Mouse (Mus musculus): ENCODE data around the gene Esp36. TPM values are rescaled to one million over a fixed set of nuclear protein-coding genes. Genes with fewer than 3 reads are reported as not detected.
"Not testable (repeated sequence)": the region's sequence is repeated elsewhere in the genome, so short reads cannot be mapped to it uniquely, and the experiment has no call there.

Esp36 gene
- not detected in 2 replicates for polyA plus RNA-seq (2015; fragmentation: Nextera tagmentation; extraction: Ambion mirVana)

DNA sequence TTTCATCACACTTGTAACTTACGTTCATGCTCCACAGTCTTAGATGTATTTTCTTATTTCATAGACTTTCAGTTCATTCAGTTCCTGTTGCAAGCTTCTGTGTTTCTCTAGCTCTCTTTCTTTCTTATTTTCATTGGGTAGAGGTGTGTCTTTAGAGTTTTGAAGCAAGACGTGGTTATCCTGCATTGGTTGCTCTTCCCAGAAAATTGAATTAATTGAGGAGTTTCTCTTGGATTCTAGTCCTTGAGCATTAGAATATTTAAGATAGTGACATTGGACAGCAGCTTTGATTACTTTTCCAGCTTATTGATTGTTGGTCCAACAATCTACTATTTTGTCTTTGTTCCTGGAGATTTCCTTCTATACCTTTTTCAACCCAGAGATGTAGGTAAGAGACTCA, at the start of gene Esp36:
Gene Esp36 (minus strand): TSS at position 101 of the 400 bp plus-strand sequence.
- WGBS: 67% methylated on average over 2 of the region's 2 CpGs
- Histone ChIP-seq H3K9me3 (ENCODE audit: control insufficient read depth, low read length) (no peaks in the 10 kb centered on the region), H3K27ac (ENCODE audit: low read length) (no peak within 1 kb of the TSS), H3K4me3 (ENCODE audit: low read length) (no peak within 1 kb of the TSS), H3K36me3 (ENCODE audit: control insufficient read depth, insufficient read depth, low read length) (no peaks in the 10 kb centered on the region), H3K27me3 (ENCODE audit: control insufficient read depth, insufficient read depth, low read depth, low read length) (no peaks in the 10 kb centered on the region), H3K4me1 (replicated peaks; ENCODE audit: control insufficient read depth, insufficient read depth, low read length) (no peaks in the 10 kb centered on the region), H3K9ac (ENCODE audit: low read length) (no peak within 1 kb of the TSS), H3K4me2 (ENCODE audit: low read depth, low read length) (no peak within 1 kb of the TSS)
- no peak for ATAC-seq (ENCODE audit: low read depth)

- H3K4me3 ChIP-seq (ENCODE audit: low read length); H3K4me1 ChIP-seq (replicated peaks; ENCODE audit: control insufficient read depth, insufficient read depth, low read length): not testable (repeated sequence)
These were observed 36.2 kb upstream of the Esp36 start for GRCm38 (mm10) chr17:38456206-38456605.

DNA sequence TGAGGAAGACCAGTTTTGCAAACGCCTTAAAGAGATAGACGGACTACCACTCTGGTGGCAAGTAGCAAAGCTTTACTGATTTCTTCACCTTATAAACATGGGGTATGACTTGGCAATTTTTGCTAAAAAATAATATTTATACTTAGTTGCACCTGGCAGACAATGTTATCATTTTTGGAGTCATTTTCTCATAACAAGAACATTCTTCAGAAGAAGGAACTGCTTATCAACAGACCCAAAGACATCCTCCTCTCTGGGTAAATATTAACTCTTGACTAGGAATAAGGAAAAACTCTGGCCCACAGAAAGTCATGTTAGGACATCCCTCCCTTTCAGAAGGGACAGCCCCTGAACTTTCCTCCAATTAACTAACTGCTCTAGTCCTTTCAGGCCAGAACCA, 30.7 kb upstream of the Esp36 start:
- no peak overlapping the region for H3K4me3 ChIP-seq (ENCODE audit: low read length)
- 81% methylated on average over 2 of the region's 2 CpGs for WGBS
- H3K4me1 ChIP-seq (replicated peaks; ENCODE audit: control insufficient read depth, insufficient read depth, low read length): no peaks in the 10 kb centered on the region
- no peak overlapping the region for H3K4me2 ChIP-seq (ENCODE audit: low read depth, low read length)
- ATAC-seq (ENCODE audit: low read depth): no peak
- no peak overlapping the region for H3K27ac ChIP-seq (ENCODE audit: low read length)
- no peak overlapping the region for H3K9ac ChIP-seq (ENCODE audit: low read length)
- no peaks in the 10 kb centered on the region for H3K36me3 ChIP-seq (ENCODE audit: control insufficient read depth, insufficient read depth, low read length)
- no peaks in the 10 kb centered on the region for H3K9me3 ChIP-seq (ENCODE audit: control insufficient read depth, low read length)
- no peaks in the 10 kb centered on the region for H3K27me3 ChIP-seq (ENCODE audit: control insufficient read depth, insufficient read depth, low read depth, low read length)

More at GRCm38 (mm10) chr17:38456206-38456605, 36.2 kb upstream of the Esp36 start:
- not testable (repeated sequence) for H3K36me3 ChIP-seq (ENCODE audit: control insufficient read depth, insufficient read depth, low read length); H3K27ac ChIP-seq (ENCODE audit: low read length); H3K9ac ChIP-seq (ENCODE audit: low read length); H3K4me2 ChIP-seq (ENCODE audit: low read depth, low read length); H3K9me3 ChIP-seq (ENCODE audit: control insufficient read depth, low read length); H3K27me3 ChIP-seq (ENCODE audit: control insufficient read depth, insufficient read depth, low read depth, low read length); ATAC-seq (ENCODE audit: low read depth)

GRCm38 (mm10) chr17:38406135-38406534, 13.8 kb downstream of the Esp36 start:
- Histone ChIP-seq H3K9ac (ENCODE audit: low read length) (no peak overlapping the region), H3K4me1 (replicated peaks; ENCODE audit: control insufficient read depth, insufficient read depth, low read length) (no peaks in the 10 kb centered on the region), H3K36me3 (ENCODE audit: control insufficient read depth, insufficient read depth, low read length) (no peaks in the 10 kb centered on the region), H3K27ac (ENCODE audit: low read length) (no peak overlapping the region), H3K4me3 (ENCODE audit: low read length) (no peak overlapping the region), H3K27me3 (ENCODE audit: control insufficient read depth, insufficient read depth, low read depth, low read length) (no peaks in the 10 kb centered on the region), H3K9me3 (ENCODE audit: control insufficient read depth, low read length) (peaks cover 2% of the 10 kb centered on the region; the same call in 1 of the 2 replicates), H3K4me2 (ENCODE audit: low read depth, low read length) (no peak overlapping the region)
- no peak for ATAC-seq (ENCODE audit: low read depth)
- 68% methylated on average over 3 of the region's 3 CpGs for WGBS

- no peaks in the 10 kb centered on the region for H3K36me3 ChIP-seq (ENCODE audit: control insufficient read depth, insufficient read depth, low read length)
- no peak overlapping the region for H3K27ac ChIP-seq (ENCODE audit: low read length)
- 63% methylated on average over 2 of the region's 2 CpGs for WGBS
- H3K4me1 ChIP-seq (replicated peaks; ENCODE audit: control insufficient read depth, insufficient read depth, low read length): no peaks in the 10 kb centered on the region
- no peak overlapping the region for H3K4me2 ChIP-seq (ENCODE audit: low read depth, low read length)
- no peak for ATAC-seq (ENCODE audit: low read depth)
- no peaks in the 10 kb centered on the region for H3K9me3 ChIP-seq (ENCODE audit: control insufficient read depth, low read length)
- no peak overlapping the region for H3K4me3 ChIP-seq (ENCODE audit: low read length)
- H3K9ac ChIP-seq (ENCODE audit: low read length): no peak overlapping the region
- no peaks in the 10 kb centered on the region for H3K27me3 ChIP-seq (ENCODE audit: control insufficient read depth, insufficient read depth, low read depth, low read length)
These were observed 28.2 kb downstream of the Esp36 start for GRCm38 (mm10) chr17:38391821-38392220.

Other genes with a start within 250 kb of the Esp36 start
- gene Olfr134, start 248.8 kb downstream of the Esp36 start, polyA plus RNA-seq (2015; fragmentation: Nextera tagmentation; extraction: Ambion mirVana): not detected in 2 replicates
- gene Olfr135, start 215.8 kb downstream of the Esp36 start, polyA plus RNA-seq (2015; fragmentation: Nextera tagmentation; extraction: Ambion mirVana): not detected in 2 replicates
- gene Olfr138, start 159.2 kb downstream of the Esp36 start, polyA plus RNA-seq (2015; fragmentation: Nextera tagmentation; extraction: Ambion mirVana): not detected in 2 replicates
- not detected in 2 replicates for gene Olfr137, start 112.6 kb downstream of the Esp36 start, polyA plus RNA-seq (2015; fragmentation: Nextera tagmentation; extraction: Ambion mirVana)
- gene Olfr136, start 90.4 kb downstream of the Esp36 start, polyA plus RNA-seq (2015; fragmentation: Nextera tagmentation; extraction: Ambion mirVana): not detected in 2 replicates
- not detected in 2 replicates for gene Esp34, start 134.0 kb upstream of the Esp36 start, polyA plus RNA-seq (2015; fragmentation: Nextera tagmentation; extraction: Ambion mirVana)
- not detected in 2 replicates for gene Esp31, start 219.3 kb upstream of the Esp36 start, polyA plus RNA-seq (2015; fragmentation: Nextera tagmentation; extraction: Ambion mirVana)

Data from lung, embryonic 16.5 days (tissue).